Mouse (Mus musculus) forebrain, embryonic 14.5 days (tissue): ENCODE measurements around the gene Dzip1. TPM values are rescaled to one million over a fixed set of nuclear protein-coding genes. Genes with fewer than 3 reads are reported as not detected.

Experiments
- ATAC-seq: fragments of 200-750 bp; cut with Nextera tagmentation; 2 replicates; pipeline ENCODE4 v1.8.0; 2017; ENCODE audit warnings: mild to moderate bottlenecking, moderate library complexity
- DNase-seq: peaks from one replicate; pipeline ENCODE4 v3.0.0-alpha.2; 2015; ENCODE audit warnings: low spot score
- H3K27ac ChIP-seq: fragments of 300-500 bp; sonication (generic); 2 replicates; pipeline ENCODE4 v1.5.1; 2014; ENCODE audit warnings: low read depth, mild to moderate bottlenecking, control low read depth, low read length, moderate library complexity
- H3K27me3 ChIP-seq: fragments of 300-500 bp; sonication (generic); replicated peaks from 2 replicates; pipeline ENCODE4 v1.6.1; 2014; ENCODE audit warnings: low read length, control low read depth, mixed read lengths; ENCODE audit not compliant: control insufficient read depth, insufficient read depth
- H3K36me3 ChIP-seq: fragments of 300-500 bp; sonication (generic); 2 replicates; pipeline ENCODE4 v1.6.1; 2014; ENCODE audit warnings: low read length, control low read depth; ENCODE audit not compliant: control insufficient read depth, insufficient read depth
- H3K4me1 ChIP-seq: fragments of 300-500 bp; sonication (generic); 2 replicates; pipeline ENCODE4 v1.6.1; 2014; ENCODE audit warnings: antibody characterized with exemption, low read length, control low read depth; ENCODE audit not compliant: control insufficient read depth, insufficient read depth
- H3K4me2 ChIP-seq: fragments of 300-500 bp; sonication (generic); 2 replicates; pipeline ENCODE4 v1.6.1; 2014; ENCODE audit warnings: mild to moderate bottlenecking, control low read depth, low read length
- H3K4me3 ChIP-seq: fragments of 300-500 bp; sonication (generic); 2 replicates; pipeline ENCODE4 v1.5.1; 2014; ENCODE audit warnings: low read depth, low read length, control low read depth
- H3K9ac ChIP-seq: fragments of 300-500 bp; sonication (generic); 2 replicates; pipeline ENCODE4 v1.6.1; 2014; ENCODE audit warnings: mild to moderate bottlenecking, low read length, control low read depth, moderate library complexity
- H3K9me3 ChIP-seq: fragments of 300-500 bp; sonication (generic); replicated peaks from 2 replicates; pipeline ENCODE4 v1.6.1; 2016; ENCODE audit warnings: low read length, control low read depth, mixed read lengths; ENCODE audit not compliant: control insufficient read depth
- WGBS: fragments of 180-500 bp; shearing (Covaris S2); extraction: QIAGEN DNeasy Blood & Tissue Kit; methylation state at CpG from one replicate; pipeline ENCODE4 v1.1.7; 2014; 5-methylcytosine and 5-hydroxymethylcytosine counted together
- polyA plus RNA-seq: library from polyadenylated mRNA; unstranded; fragments of >200 nt; fragmentation: Nextera tagmentation; extraction: Ambion mirVana; gene quantifications from 2 replicates; pipeline ENCODE4 v1.2.1, GENCODE M21; 2014

Gene Dzip1
- polyA plus RNA-seq, result 30.2 and 40.4 TPM in 2 replicates

DNA sequence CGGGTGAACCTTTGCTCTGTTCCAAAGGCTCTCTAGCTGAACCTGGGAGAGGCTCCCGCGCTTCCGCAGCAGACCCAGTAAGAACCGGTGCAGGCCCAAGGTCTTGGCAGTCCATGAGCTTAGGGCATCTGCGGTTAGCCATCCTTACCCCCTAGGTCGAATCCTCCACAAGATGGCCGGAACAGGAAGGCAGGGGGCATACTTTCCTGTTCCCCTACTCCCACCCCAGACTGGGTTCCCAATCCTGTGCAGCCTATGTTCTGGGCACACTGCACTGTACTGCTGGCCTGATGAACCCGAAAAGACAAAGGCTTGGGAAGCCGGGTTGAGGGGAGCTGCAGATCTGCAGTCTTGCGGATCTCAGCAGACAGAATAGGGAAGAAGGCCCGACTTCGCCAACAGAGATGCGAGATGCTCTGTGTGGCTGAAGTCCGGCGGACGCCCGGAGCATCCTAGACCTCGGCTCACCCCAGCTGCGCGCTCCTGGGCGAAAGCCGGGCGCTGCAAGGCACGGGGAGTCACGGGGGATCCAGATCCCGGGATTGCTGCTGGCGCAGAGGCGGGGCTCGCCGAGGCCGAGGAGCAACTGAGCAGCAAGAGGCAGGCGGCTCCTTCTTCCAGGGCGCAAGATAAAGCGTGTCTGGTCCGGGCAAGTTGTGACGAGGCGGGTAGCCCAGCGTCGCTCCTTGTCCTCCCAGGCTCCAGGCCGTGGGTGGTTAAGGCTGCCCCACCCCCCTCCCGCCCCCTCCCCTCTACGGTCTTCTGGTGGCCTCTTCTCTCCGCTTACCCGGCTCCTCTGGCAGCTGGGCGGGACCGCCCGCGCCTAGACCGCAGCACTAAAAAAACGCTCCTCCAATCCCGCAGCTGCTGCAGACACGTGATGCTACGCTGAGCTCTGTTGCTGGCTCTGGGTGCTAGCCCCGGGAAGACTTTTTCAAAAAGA lies at the start of gene Dzip1:
Gene Dzip1, minus strand, starts transcription at position 788 of the 943 bp plus-strand sequence.
- H3K36me3 ChIP-seq, result peaks cover 8% of the 10 kb centered on the region; the same call in 1 of the 2 replicates

DNA sequence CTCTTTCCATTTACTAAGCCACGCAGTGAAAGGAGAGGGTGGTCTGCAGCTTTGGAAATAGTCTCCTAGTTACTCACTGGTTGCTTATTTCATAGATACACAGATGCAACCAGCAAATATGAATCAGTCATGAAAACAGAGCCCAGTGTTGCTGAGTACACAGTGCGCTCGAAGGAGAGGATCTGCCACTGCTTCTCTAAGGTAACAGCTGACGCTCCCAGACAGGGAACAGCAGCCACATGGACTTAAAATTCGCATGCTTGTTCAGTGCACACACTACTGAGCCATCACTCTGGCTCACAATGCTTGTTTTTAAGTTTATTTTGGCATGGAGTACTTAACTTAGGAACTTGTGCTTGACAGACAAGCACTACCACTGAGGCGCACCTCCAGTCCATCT lies 47.0 kb upstream of the Dzip1 start:
- H3K36me3 ChIP-seq, result peaks cover 64% of the 10 kb centered on the region

More for the DNA sequence above, at the start of gene Dzip1:
- Histone ChIP-seq H3K9me3 (no peaks in the 10 kb centered on the region), H3K4me1 (peaks cover 42% of the 10 kb centered on the region), H3K9ac (peak within 1 kb of the TSS; percentile 85), H3K4me3 (peak within 1 kb of the TSS; percentile 57), H3K4me2 (peak within 1 kb of the TSS; percentile 61), H3K27ac (peak within 1 kb of the TSS; percentile 82), H3K27me3 (no peaks in the 10 kb centered on the region)
- DNase-seq (peak; percentile 93), ATAC-seq (peak; percentile 97)
- WGBS, result under 1% methylated on average over 55 of the region's 55 CpGs

DNA sequence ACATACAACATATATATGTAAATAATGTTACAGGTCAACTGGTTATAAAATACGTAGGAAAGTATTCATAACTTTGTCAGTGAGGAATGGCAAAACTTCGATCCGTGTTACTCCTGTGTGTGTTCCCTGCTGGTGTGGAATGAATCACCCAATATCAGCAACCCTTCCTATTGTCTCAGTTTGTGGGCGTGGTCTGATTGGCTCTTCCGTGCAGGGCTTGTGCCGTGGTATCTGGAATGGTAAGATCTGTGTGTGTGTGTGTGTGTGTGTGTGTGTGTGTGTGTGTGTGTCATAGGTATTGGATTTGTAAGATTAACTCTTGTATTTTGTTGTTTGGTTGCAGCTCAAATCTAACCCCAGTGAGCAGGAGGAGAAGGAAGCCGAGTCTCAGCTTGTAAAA lies 42.4 kb upstream of the Dzip1 start:
- H3K4me2 ChIP-seq, result no peak overlapping the region
- H3K27ac ChIP-seq, result no peak overlapping the region
- no peaks in the 10 kb centered on the region for H3K4me1 ChIP-seq
- peaks cover 27% of the 10 kb centered on the region for H3K36me3 ChIP-seq
- DNase-seq (no peak), ATAC-seq (no peak)
- 89% methylated on average over 7 of the region's 7 CpGs for WGBS
- H3K9me3 ChIP-seq, result no peaks in the 10 kb centered on the region
- no peak overlapping the region for H3K9ac ChIP-seq
- H3K27me3 ChIP-seq, result no peaks in the 10 kb centered on the region
- no peak overlapping the region for H3K4me3 ChIP-seq

More for the DNA sequence above, 47.0 kb upstream of the Dzip1 start:
- H3K4me2 ChIP-seq, result no peak overlapping the region
- ATAC-seq, result no peak
- no peaks in the 10 kb centered on the region for H3K27me3 ChIP-seq
- no peaks in the 10 kb centered on the region for H3K9me3 ChIP-seq
- WGBS, result 92% methylated on average over 6 of the region's 6 CpGs
- no peak overlapping the region for H3K4me3 ChIP-seq
- H3K9ac ChIP-seq, result no peak overlapping the region
- no peak overlapping the region for H3K27ac ChIP-seq
- DNase-seq, result no peak
- no peaks in the 10 kb centered on the region for H3K4me1 ChIP-seq

DNA sequence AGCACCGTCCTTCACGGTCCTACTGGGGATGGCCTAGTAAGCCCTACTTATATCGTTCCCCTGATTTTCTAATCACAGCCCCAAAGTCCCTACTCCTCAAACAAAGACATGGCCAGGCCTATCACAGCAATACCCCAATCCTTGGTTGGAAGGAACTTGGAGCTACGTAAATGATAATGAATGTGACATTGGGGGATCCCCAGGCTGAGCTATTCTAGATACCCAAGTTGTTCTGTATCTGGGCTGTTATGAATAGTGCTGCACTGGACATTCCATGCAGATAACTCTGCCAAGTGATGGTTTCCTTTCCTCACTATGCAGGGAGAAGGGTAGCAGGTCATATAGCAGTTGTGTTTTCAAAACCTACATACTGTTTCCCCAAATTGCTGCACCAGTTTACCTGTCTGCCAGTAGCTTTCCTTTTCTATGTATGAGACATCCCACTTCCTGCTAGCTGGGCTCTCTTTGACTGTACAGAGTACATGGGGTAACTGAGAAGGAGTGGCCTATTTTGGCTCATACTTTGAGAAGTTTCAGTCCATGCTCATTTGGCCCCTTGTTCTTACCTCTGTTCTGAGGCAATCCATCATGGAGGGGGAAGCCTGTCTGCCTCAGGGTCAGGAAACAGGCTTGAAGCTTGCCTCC lies 40.2 kb upstream of the Dzip1 start:
- H3K27me3 ChIP-seq, result no peaks in the 10 kb centered on the region
- no peak for DNase-seq
- H3K4me2 ChIP-seq, result no peak overlapping the region
- no peaks in the 10 kb centered on the region for H3K4me1 ChIP-seq
- ATAC-seq, result no peak
- H3K36me3 ChIP-seq, result peaks cover 16% of the 10 kb centered on the region
- H3K9ac ChIP-seq, result no peak overlapping the region
- WGBS, result 93% methylated on average over 4 of the region's 4 CpGs
- no peaks in the 10 kb centered on the region for H3K9me3 ChIP-seq
- no peak overlapping the region for H3K27ac ChIP-seq
- H3K4me3 ChIP-seq, result no peak overlapping the region

DNA sequence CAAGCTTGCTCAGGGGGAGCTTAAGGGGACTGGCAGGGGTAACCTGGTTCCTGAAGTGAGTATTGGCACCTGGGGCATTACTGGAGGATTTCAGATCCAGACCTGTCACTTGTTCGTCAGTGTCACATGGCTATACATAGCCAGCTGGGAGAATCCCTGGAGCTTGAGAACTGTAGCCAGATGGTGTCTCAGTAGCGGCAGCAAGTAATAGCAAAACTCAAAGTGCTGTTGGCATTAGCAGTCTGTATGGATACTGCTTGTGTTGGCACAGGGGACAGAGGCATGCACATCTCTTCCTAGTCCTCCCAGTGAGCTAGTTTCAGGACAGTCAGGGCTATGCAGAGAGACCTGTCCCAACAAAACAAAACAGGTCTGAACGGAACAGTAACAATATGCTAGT lies 32.8 kb upstream of the Dzip1 start:
- Histone ChIP-seq H3K27me3 (no peaks in the 10 kb centered on the region), H3K27ac (no peak overlapping the region), H3K9ac (no peak overlapping the region), H3K4me2 (no peak overlapping the region), H3K9me3 (no peaks in the 10 kb centered on the region), H3K4me1 (no peaks in the 10 kb centered on the region), H3K36me3 (peaks cover 27% of the 10 kb centered on the region), H3K4me3 (no peak overlapping the region)
- 88% methylated on average over 3 of the region's 3 CpGs for WGBS
- DNase-seq, result peak; percentile 49
- peak; percentile 55; the same call in 1 of the 2 replicates for ATAC-seq

- Histone ChIP-seq H3K4me1 (no peaks in the 10 kb centered on the region), H3K27ac (no peak overlapping the region), H3K4me2 (no peak overlapping the region), H3K9me3 (no peaks in the 10 kb centered on the region), H3K9ac (no peak overlapping the region), H3K4me3 (no peak overlapping the region), H3K27me3 (no peaks in the 10 kb centered on the region), H3K36me3 (no peaks in the 10 kb centered on the region)
- WGBS, result 90% methylated on average over 9 of the region's 9 CpGs
- no peak for ATAC-seq
- DNase-seq, result no peak
Measured at GRCm38 (mm10) chr14:118951912-118952583, 26.8 kb upstream of the Dzip1 start.

GRCm38 (mm10) chr14:118948841-118949240 lies 23.6 kb upstream of the Dzip1 start:
- no peak overlapping the region for H3K27ac ChIP-seq
- no peak for DNase-seq
- 96% methylated on average over 1 of the region's 1 CpGs for WGBS

DNA sequence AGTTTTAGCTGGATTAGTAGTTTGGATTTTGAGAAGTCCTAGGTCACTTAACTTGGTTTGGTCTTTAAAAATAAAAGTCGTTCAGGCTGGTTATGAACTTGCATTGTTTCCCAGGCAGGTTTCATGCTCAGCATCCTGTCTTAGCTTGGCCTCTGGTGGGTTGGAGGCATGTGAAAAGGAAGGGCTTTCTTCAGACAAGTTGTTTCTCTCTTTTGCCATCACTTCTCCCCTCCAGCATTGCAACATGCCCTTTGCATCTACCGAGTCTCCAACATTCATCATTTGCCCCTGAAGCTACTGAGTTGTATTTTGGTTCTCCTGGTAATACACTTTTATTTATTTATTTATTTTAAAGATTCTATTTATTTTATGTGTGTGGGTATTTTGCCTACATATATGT lies 19.4 kb upstream of the Dzip1 start:
- H3K4me2 ChIP-seq, result no peak overlapping the region

More at GRCm38 (mm10) chr14:118948841-118949240, 23.6 kb upstream of the Dzip1 start:
- H3K4me1 ChIP-seq, result no peaks in the 10 kb centered on the region
- ATAC-seq, result no peak
- H3K9ac ChIP-seq, result no peak overlapping the region
- no peaks in the 10 kb centered on the region for H3K9me3 ChIP-seq
- H3K4me2 ChIP-seq, result no peak overlapping the region
- no peak overlapping the region for H3K4me3 ChIP-seq
- no peaks in the 10 kb centered on the region for H3K27me3 ChIP-seq
- no peaks in the 10 kb centered on the region for H3K36me3 ChIP-seq

More for the DNA sequence above, 19.4 kb upstream of the Dzip1 start:
- no peaks in the 10 kb centered on the region for H3K9me3 ChIP-seq
- no peaks in the 10 kb centered on the region for H3K27me3 ChIP-seq
- WGBS, result 90% methylated on average over 2 of the region's 2 CpGs
- ATAC-seq, result no peak
- no peaks in the 10 kb centered on the region for H3K36me3 ChIP-seq
- H3K9ac ChIP-seq, result no peak overlapping the region
- DNase-seq, result no peak
- H3K4me1 ChIP-seq, result no peaks in the 10 kb centered on the region
- H3K4me3 ChIP-seq, result no peak overlapping the region
- H3K27ac ChIP-seq, result no peak overlapping the region
